Mouse (Mus musculus): ENCODE measurements around the gene Rbfox1.

Gene Rbfox1

GRCm38 (mm10) chr16:6813871-6814270, 928.7 kb downstream of the Rbfox1 start:
- DNase-seq (ENCODE audit: low read depth, low spot score), result no peak

DNA sequence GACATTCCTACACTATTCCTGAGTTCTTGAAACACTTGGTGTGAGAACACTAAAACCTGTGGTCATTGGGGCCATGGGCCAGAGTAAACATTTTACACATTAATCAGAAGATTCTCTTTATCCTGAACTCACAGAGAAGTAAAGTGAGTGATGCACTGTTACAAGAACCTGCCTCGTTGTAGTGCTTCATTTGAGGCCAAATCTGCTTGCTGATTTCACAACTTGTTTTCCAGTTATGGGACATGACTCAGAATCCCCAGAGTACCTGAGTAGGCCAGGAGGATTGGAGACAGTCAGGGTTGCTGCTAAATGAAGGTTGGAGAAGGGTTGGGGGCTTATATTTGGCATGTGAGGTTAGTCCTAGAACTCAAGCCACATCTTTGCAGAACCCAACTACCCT, 936.6 kb downstream of the Rbfox1 start:
- DNase-seq (ENCODE audit: low read depth, low spot score), result no peak

GRCm38 (mm10) chr16:6829892-6830524, 944.9 kb downstream of the Rbfox1 start:
- DNase-seq (ENCODE audit: low read depth, low spot score), result no peak

GRCm38 (mm10) chr16:6833486-6833885, 948.3 kb downstream of the Rbfox1 start:
- DNase-seq (ENCODE audit: low read depth, low spot score), result no peak

- no peak for DNase-seq (ENCODE audit: low read depth, low spot score)
Observed at GRCm38 (mm10) chr16:6835051-6835450, 949.9 kb downstream of the Rbfox1 start.

DNA sequence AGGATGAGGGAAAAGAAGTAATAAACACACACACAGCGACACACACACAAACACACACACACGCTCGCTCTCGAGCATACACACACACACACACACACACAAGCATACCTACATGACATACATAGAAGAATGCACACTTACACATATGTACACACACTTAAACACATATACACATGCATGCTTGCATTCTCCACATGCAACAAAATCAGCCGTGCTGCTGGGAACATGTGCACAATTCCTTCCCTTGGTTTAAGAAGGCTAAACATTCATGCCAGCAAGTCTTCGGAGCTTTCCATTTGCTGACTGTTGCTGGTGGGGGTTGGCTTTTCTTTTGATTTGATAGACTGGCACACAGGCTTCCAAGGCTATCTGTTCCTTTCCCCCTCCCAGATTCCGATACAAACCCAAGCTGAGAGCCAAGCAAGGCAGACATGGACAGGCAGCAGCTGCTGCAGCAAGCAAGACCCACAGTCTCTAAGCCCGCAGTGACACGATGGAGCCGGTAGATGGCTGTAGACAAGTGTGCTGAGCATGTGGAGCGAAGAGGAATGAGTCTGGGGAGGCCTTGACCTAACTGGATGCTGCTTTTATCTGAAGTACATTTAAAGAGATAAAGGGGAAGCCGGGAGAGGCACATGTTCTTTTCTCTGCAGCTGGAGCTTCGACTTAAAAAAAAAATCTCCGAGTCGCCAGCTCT, 954.3 kb downstream of the Rbfox1 start:
- peak; percentile 78 for DNase-seq (ENCODE audit: low read depth, low spot score)

- no peak for DNase-seq (ENCODE audit: low read depth, low spot score)
Observed at GRCm38 (mm10) chr16:6840007-6840406, 954.9 kb downstream of the Rbfox1 start.

DNA sequence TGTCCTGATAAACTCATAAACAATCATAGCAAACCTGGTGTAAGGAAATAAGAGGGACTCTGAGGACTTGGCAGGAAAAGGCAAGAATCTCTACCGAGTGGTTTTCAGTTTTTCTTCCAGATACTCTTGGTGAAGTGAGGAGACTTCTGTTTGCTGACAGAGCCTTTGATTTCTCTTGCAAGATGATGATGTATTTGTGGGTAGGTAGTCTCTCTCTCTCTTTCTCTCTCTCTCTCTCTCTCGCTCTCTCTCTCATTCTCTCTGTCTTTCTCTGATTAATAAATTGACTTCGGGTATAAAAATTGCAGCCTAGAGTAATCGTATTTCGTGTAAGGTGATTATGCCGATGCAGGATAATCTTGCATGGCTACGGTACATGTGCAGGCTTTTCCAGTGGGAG, 955.3 kb downstream of the Rbfox1 start:
- DNase-seq (ENCODE audit: low read depth, low spot score), result no peak

GRCm38 (mm10) chr16:6842066-6842785, 957.1 kb downstream of the Rbfox1 start:
- peak; percentile 63 for DNase-seq (ENCODE audit: low read depth, low spot score)

DNA sequence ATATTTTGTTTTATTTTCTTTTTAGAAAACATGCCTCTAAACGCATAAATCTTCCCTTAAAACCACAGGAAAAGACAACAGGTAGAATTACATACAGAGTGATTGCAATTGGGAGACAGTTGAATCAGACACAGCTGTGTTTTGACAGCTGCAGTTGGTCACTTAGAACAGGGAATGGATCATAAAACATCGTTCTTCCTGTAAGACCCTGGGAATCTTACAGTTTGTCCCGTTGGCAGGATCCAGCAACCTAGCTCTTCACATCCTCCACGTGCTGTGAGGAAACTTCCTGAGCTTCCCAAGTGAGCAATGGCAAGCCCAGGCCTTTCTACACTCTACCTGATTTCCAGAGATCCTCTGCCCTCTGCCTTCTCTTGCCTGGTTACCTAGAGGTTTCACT, 959.5 kb downstream of the Rbfox1 start:
- DNase-seq (ENCODE audit: low read depth, low spot score), result no peak

DNA sequence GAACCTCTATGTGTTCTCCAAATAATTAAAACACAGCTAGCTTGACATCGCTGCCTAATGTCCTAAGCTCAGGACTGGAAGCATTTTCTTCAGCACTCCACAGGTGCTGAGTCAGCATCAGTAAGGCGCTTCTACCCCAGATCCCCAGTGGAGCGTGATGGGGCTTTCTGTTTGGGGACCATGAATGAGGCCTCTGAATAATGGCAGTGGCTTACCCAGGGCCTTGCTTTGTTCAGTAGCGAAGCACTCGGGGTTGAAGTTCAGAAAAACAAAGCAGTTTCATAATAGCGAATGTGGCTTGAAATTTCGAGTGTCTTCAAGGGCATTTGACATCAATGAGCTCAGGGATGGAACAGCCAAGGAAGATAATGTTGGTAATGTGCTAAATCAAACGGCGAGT, 966.2 kb downstream of the Rbfox1 start:
- no peak for DNase-seq (ENCODE audit: low read depth, low spot score)

DNA sequence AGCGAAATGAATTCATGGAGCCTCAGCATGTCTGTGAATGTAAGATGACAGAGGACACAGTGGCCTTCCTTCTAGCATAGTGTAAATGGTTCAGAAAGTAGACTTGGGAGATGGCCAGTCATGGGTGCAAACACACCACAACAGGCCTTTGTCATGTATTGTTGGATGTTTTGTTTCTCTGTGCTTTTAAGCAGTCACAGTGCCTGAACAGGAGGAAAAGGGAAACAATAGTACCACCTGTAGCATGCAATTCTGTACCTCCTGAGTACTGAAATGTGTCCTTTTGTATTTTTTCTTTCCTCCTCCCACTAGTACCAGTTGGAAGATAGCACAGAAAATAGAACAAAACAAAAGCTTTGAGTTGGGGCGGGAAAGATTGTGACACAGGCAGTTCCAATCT, 968.6 kb downstream of the Rbfox1 start:
- peak; percentile 69 for DNase-seq (ENCODE audit: low read depth, low spot score)

DNA sequence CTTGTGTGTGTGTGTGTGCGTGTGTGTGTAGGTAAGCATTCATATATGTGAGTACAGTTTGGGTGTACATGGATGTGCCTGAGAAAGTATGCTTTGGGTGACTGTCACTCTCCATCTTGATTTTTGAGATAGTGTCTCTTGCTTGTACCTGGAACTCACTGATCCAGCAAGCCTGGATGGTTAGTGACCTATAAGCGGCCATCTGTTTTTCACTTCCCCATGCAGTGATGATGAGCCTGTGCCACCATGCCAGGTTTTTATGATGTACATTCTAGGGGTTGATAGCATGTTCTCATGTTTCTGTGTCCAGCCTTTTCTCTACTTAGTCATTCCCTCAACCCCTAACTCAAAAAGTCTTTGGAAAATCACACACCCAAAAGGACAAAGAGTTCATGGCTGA, 976.5 kb downstream of the Rbfox1 start:
- DNase-seq (ENCODE audit: low read depth, low spot score), result no peak

- no peak for DNase-seq (ENCODE audit: low read depth, low spot score)
Observed at GRCm38 (mm10) chr16:6882683-6883430, 997.7 kb downstream of the Rbfox1 start.

DNA sequence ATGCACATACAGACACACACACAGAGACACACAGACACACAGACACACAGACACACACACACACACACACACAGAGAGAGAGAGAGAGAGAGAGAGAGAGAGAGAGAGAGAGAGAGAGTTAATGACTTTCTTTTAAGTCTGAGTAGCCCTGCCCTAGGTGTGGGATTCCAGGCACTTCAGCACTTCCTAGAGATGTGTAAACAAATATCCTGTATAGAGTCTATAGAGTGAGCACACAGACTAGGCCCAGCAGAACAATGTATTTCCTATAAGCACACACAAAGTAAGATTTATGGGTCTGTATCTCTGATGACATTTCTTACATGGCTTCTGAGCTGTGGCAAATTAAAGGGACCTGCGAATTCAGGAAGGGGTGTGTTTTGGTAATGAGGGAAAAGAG, 998.6 kb downstream of the Rbfox1 start:
- no peak for DNase-seq (ENCODE audit: low read depth, low spot score)

GRCm38 (mm10) chr16:6885617-6886016, 1000.5 kb downstream of the Rbfox1 start:
- DNase-seq (ENCODE audit: low read depth, low spot score), result no peak

DNA sequence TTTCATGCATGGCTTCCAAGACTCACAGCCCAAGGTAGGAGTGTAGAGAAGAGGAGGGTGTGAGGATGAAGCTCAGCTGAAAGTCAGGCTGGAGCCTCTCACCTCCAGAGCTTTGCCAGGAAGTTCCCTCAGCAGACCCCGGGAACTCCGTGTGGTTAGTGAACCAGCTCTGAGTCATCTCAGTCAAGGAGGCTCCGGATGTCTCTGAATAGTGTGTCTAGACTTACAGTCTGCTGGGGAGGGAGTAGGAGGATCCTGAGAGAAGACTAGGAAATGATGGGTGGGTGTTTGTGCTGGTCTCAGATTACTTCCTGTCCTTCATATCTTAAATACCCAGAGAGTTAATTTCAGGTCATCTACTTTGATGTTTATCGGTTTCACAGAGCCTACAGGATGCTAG, 1004.1 kb downstream of the Rbfox1 start:
- DNase-seq (ENCODE audit: low read depth, low spot score), result no peak

- no peak for DNase-seq (ENCODE audit: low read depth, low spot score)
Observed at GRCm38 (mm10) chr16:6897734-6898133, 1012.6 kb downstream of the Rbfox1 start.

GRCm38 (mm10) chr16:6900006-6900405, 1014.9 kb downstream of the Rbfox1 start:
- no peak for DNase-seq (ENCODE audit: low read depth, low spot score)

GRCm38 (mm10) chr16:6904984-6905383, 1019.8 kb downstream of the Rbfox1 start:
- no peak for DNase-seq (ENCODE audit: low read depth, low spot score)

DNA sequence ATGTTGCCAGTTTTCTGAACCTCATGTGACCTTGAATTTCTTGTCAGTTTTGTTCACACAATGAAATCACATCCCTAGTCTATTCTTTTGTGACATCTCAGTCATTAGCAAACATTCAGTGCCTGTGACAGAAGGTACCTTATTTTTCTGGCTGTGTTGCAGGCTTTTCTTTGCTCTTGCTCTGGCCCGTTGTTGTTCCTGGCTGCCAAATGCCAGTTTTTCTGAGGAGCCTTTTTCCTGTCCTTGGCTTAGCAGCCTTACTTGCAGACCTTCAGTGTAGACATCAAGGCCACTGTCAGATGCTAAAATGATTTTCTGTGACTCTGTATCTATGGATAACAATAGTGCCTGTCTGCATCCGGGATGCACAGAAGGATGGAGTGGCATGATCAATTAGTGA, 1020.8 kb downstream of the Rbfox1 start:
- DNase-seq (ENCODE audit: low read depth, low spot score), result no peak

DNA sequence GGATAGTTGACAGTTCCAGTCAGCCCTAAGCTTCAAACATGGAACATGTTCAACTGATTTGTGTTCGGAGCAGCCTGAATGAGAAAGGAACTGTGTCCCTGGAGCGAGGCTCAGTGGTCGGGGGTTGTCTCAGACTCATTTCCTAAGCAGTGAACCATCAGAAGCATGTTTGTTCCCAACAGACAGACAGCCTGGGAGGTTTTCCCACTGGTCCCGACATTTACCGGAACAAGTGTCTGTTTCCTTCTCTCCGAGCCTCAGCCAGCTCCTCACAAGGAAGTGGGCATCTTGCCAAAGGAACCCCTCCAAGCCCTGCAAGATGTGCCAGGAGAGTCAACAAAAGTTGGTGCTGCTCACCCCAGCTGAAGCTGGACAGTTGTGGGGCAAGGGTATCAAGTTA, 1022.4 kb downstream of the Rbfox1 start:
- no peak for DNase-seq (ENCODE audit: low read depth, low spot score)

Measured in ZHBTc4 (cell line).